Mouse (Mus musculus) natural killer cell, adult 2 months (primary cell): ENCODE results near the gene Fbxl22.
A peak's percentile ranks its signal among the peaks of the same experiment; 100 is the strongest.

Experiments
- DNase-seq, 2 experiments: peaks; one replicate each; pipeline ENCODE4 v3.0.0; 2022; ENCODE audit warnings: low spot score in 2 of 2

Gene Fbxl22

DNA sequence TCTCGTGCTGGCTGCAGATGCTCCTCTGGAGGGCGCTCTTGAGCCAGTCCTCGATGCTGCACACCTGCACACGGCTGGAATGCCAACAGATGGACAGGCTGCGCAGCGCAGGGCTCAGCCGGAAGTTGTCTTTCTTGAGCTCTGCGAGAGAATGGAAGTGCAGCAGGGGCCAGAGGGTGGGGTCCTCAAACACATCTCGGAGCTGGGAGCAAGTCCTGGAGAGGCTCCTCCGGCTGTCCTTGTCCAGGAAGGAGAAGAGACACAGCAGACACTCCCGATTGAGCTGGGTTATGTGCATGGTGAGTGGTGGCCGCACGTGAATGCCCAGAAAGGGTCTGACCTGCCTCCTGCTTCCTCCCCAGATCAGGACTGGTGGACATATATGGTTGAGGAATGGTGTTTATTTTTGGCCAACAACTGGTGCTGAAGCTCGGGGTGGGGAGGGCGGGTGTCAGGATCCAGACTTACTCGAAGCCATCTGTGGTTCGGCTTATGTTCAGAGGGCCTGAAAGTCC, at the start of gene Fbxl22:
Gene Fbxl22 (minus strand): TSS at position 338 of the 515 bp plus-strand sequence.
- peak in 1 of 2 experiments; percentile 31 for DNase-seq

DNA sequence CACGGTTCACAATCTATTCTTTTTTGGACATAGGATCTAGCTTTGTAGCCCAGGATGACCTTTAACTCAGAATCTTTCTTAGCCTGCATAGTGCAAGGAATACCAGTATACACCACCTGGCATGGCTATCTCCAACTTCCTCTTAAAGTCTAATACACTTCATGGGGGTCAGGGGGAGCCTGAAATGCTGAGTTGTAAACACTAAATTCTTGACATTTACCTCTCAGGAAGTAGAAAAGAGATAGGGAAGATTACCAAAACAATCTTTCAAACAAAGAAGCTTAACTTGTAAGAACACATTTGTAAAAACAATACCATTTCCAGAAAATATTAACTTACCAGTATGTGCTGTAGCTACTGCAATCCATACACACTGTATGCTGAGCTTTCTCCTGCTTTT, 47.8 kb upstream of the Fbxl22 start:
- no peak for DNase-seq

DNA sequence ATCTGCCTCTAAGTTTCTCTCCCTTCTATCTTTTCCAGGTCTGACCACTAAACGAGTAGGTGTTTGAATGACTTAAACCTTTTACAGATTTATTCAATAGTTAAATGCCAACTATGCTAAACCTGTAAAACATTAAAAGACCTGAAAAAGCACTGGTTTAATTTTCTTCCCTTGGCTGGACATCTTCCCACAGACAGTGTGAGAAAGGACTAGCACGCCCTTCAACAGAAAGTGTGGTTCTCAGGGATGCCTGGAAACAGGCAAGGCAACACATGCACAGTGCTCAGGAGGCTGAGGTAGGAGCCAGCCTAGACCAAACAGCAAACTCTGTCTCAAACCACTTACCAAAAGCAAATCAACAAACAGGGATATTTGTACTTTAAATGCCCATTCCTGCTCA, 47.1 kb upstream of the Fbxl22 start:
- no peak for DNase-seq

DNA sequence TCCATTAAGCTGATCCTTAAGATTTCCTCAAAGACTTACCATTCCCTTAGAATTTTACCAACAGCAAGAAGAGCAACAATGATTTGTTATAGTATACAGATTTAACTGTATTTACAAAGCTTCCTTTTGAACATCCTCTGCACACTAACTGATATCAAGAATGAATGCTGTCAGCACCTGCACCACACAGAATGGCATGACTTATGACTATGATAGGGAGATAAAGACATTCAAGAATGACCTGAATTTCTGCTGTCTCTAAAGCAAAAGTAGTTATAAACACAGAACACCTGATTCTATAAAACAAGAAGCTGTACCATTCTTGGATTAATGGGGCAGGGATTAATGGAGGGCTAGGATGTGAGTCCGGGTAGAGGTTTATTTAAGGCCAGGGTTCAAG, 46.3 kb upstream of the Fbxl22 start:
- DNase-seq = no peak

DNA sequence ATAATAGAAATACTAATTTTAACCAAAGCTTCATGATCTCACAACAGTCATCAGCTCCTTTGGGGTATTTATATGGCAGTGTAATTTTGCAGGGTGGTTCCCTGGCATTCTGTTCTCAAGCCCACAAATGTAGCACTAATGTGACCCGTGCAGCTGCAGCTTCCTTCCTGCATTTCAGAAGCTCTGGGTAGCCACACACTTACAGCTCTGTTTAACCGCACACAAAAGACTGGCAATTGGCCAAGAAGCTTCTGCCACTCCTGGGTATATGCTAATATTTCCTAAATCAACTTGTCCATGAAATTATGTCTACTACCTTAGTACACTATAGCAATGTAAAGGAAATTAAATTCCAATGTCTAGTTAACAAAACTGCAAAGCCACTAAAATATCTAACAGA, 45.9 kb upstream of the Fbxl22 start:
- DNase-seq = peak; percentile 34 to 37

DNA sequence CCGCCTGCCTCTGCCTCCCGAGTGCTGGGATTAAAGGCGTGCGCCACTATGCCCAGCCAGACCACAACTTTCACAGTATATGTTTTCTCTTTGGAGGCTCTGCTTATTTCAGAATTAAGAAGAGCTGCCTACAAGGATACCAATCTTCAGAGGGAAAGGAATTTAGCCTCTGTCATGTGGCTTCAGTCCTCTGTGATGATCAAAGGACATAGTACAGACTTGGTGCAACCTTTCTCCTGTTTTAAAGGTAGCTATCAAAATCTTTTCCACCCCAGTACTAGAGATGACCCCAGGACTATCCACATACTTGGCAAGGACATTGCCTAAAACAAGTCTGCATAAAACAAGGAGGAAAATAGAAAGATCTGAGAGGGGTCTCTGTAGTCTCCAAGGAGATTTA, 44.6 kb upstream of the Fbxl22 start:
- no peak for DNase-seq

DNA sequence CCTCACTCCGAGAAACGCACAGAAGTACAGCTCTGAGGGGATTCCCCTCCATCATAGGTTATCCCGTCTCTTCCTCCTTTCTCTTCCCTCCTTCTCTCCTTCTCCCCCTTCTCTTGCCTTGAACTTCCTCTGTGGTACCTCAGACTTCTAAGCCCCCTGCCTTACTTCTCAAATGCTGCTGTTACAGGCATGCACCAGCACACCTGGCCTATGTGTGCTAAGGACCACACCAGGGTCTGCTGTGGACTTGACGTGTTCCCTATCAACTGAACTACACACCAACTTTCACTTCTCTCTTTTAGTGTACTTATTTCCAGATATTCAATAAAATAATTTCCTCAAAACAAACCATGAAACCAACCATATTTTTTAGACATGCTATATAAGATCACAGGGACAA, 28.4 kb upstream of the Fbxl22 start:
- DNase-seq = no peak

DNA sequence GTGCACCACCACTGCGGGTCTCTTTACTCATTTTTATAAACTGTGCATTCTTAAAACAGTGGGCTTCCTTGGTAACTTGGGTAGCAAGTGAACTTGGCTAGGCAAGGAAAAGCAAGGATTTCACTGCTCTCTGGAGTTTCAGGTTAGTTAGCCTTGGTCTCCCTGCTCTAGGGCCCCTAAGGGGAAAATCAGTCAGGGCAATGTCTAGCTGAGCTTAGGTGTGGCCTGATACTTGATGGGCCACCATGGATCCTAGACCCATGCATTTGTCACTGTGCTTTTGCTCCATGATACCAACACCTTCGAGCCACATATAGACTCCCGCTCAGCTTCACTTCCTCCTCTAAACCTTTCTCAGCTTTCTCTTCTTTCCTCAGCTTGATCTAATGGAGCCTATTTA, 7.2 kb upstream of the Fbxl22 start:
- no peak for DNase-seq

- no peak for DNase-seq
Measured at GRCm38 (mm10) chr9:66520299-66520698, 5.9 kb upstream of the Fbxl22 start.

DNA sequence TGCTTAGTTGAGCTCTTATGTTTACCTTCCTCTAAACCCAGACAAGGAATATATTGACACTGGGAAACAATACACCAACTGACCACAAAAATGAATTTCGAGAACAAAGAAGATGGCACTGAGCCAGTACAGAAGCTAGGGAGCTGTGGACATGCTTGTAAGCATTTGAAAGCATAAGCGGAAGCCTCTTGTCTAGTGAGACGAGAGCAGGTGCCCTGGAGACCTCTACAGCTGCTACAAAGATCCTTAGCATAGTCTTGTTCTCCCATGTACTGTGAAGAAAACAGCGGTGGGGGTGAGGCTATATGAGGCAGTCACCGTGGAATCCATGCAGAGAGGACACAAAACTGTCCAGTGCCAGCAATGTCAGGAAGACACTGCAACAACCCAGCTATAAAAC, 4.5 kb upstream of the Fbxl22 start:
- DNase-seq = no peak

DNA sequence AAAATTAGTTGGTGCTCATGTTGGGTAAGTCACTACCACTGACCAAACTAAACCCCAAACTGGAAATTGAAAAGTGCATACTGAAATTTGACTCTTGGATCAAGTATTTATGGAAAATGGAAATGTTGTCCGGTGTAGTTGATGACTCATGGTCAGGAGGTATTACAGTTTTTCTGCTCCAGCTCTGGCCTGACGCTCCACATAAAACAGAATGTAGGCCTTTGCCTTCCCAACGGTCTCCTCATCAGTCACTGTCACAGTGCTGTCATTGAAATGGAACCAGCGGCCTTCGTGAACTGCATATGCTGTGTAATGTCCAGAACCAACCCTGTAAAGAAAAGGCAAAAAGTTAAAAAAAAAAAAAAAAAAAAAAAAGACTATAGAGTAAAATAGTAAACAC, 3.9 kb upstream of the Fbxl22 start:
- DNase-seq = no peak

DNA sequence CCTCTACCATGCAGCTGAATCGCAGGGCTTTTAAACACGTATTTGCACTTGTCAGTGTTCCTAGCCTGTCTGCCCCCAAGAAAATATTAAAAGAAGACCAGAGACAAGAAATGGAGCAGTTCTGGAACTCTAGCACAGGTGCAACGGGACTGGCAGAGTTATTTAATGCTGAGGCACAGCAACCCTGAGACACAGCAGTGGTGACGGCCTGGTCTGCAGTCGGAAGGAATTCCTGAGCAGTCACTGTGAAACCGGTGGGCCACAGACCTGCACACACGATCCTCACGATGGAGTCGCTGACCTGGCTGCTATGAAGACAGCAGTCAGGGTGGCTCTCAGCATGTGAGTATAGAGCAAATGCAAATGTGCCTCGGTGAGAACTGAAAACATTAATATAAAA, 3.4 kb upstream of the Fbxl22 start:
- no peak for DNase-seq

GRCm38 (mm10) chr9:66516296-66516940, 2.0 kb upstream of the Fbxl22 start:
- DNase-seq = no peak

- DNase-seq = no peak
Measured at GRCm38 (mm10) chr9:66515680-66516210, 1.4 kb upstream of the Fbxl22 start.

GRCm38 (mm10) chr9:66515115-66515514, 722 bp upstream of the Fbxl22 start:
- no peak for DNase-seq

DNA sequence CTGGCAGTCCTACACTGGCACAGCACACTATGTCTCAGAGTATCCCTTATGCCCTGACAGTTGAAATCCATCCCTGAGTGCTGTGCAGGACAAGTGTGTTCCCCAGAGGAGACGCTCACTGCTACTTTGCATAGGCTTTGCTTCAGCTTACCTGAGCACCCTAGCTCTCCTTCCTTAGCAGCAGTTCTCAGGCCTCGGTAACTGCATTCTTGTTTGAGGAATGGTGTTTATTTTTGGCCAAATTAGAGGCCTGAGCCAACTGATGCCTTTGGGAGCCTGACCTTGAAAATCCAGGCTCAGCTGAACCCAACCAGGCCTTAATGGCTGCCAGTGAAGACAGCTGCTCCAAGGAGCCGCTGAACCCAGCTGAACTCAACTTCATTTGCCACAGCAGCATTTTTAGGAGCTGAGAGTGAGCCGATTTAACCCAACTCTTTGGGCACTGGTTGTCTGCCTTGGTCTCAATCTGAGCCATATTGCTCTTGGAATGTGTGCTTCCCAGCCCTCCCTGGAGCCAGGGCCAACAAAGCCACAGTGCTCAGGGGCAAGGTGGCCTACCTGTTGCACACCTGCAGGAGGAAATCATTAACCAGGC, 635 bp downstream of the Fbxl22 start:
- no peak for DNase-seq

GRCm38 (mm10) chr9:66513150-66513549, 1.2 kb downstream of the Fbxl22 start:
- DNase-seq = no peak

DNA sequence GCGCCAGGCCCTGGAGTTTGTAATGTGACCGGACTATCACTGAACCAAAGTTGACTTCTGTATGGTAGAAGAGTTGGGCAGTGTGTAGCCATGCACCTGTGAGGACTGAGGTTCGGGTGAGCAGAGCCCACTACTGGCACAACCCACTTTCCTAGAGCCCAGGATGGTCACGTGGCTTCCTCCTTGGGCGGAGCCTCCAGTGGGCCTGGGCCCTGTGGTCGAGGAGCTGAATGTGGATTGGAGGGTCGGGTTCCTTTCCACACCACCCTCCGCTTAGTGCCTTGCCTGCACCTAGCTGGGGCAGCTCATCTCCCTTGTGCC, 2.1 kb downstream of the Fbxl22 start:
- DNase-seq = peak; percentile 75 to 81

DNA sequence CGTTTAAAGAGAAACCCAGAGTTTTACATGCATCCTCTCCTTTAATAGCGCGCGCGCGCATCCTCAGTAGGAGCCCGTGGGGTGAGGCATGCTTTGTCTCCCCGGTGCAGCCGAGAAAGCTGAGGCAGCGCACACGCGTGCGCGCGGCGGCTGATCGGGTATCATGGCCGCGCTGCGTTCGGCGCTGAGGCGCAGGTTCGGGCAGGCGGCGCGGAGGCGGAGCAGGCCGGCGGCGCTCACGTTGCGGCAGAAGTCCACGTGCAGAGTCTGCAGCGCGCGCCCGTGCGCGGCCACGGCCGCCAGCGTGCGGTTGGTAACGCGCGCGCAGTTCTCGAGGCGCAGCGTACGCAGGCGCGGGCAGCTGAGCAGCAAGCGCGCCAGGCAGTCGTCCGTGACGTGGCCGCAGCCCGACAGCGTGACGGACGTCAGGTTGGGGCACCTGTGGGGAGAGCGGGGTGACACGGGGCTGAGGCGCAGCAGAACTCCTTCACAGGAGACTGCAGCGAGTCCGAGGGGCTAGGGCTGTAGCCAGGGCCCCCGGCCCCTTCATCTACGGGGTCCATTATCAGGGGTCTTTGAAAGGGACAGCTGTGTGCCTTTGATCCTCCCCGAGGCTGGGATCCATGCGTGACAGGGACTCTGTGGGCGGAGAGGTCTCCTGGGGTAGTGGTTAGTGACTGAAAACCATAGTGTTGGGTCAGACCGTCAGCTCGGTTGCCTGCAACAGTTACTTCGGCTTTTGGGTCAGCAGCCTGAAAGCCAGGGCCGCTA, 2.6 kb downstream of the Fbxl22 start:
- DNase-seq = peak; percentile 86 to 89

GRCm38 (mm10) chr9:66510944-66511343, 3.4 kb downstream of the Fbxl22 start:
- DNase-seq = no peak

GRCm38 (mm10) chr9:66510351-66510841, 4.0 kb downstream of the Fbxl22 start:
- peak in 1 of 2 experiments; percentile 14 for DNase-seq

- no peak for DNase-seq
Measured at GRCm38 (mm10) chr9:66508890-66509399, 5.4 kb downstream of the Fbxl22 start.
